Mouse (Mus musculus) lung, postnatal 0 days (tissue): ENCODE results near the gene Tfcp2l1. TPM values are rescaled to one million over a fixed set of nuclear protein-coding genes. Genes with fewer than 3 reads are reported as not detected.

ENCODE experiments used
- ATAC-seq: fragments of 200-750 bp; cut with Nextera tagmentation; 2 replicates; pipeline ENCODE4 v1.8.0; 2017; ENCODE audit warnings: moderate library complexity
- DNase-seq: peaks from one replicate; pipeline ENCODE4 v3.0.0-alpha.2; 2016; ENCODE audit warnings: low spot score
- H3K27ac ChIP-seq: fragments of 300-500 bp; sonication (generic); 2 replicates; pipeline ENCODE4 v1.5.1; 2014; ENCODE audit warnings: antibody characterized with exemption, mild to moderate bottlenecking, low read length, mixed read lengths
- H3K27me3 ChIP-seq: fragments of 300-500 bp; sonication (generic); replicated peaks from 2 replicates; pipeline ENCODE4 v1.6.1; 2014; ENCODE audit warnings: low read length, mixed read lengths; ENCODE audit not compliant: insufficient read depth
- H3K36me3 ChIP-seq: fragments of 300-500 bp; sonication (generic); 2 replicates; pipeline ENCODE4 v1.6.1; 2014; ENCODE audit warnings: low read length, mixed read lengths; ENCODE audit not compliant: insufficient read depth
- H3K4me1 ChIP-seq: fragments of 300-500 bp; sonication (generic); 2 replicates; pipeline ENCODE4 v1.6.1; 2014; ENCODE audit warnings: antibody characterized with exemption, low read depth, low read length, mixed read lengths; ENCODE audit not compliant: insufficient read depth
- H3K4me2 ChIP-seq: fragments of 300-500 bp; sonication (generic); replicated peaks from 2 replicates; pipeline ENCODE4 v1.6.1; 2014; ENCODE audit warnings: low read depth, mild to moderate bottlenecking, low read length, moderate library complexity, mixed read lengths
- H3K4me3 ChIP-seq: fragments of 300-500 bp; sonication (generic); 2 replicates; pipeline ENCODE4 v1.5.1; 2014; ENCODE audit warnings: low read depth, low read length
- H3K9ac ChIP-seq: fragments of 300-500 bp; sonication (generic); replicated peaks from 2 replicates; pipeline ENCODE4 v1.6.1; 2014; ENCODE audit warnings: low read depth, mild to moderate bottlenecking
- H3K9me3 ChIP-seq: fragments of 300-500 bp; sonication (generic); 2 replicates; pipeline ENCODE4 v1.6.1; 2016; ENCODE audit warnings: low read length, mixed read lengths
- CTCF ChIP-seq: IDR thresholded peaks from 2 replicates; pipeline ENCODE4 v1.5.1; 2016; ENCODE audit warnings: antibody characterized with exemption, mild to moderate bottlenecking
- EP300 ChIP-seq: IDR thresholded peaks from 2 replicates; pipeline ENCODE4 v1.6.1; 2016; ENCODE audit warnings: antibody characterized with exemption, mild to moderate bottlenecking, control low read depth
- WGBS: fragments of 180-500 bp; shearing (Covaris S2); extraction: QIAGEN DNeasy Blood & Tissue Kit; methylation state at CpG from one replicate; pipeline ENCODE4 v1.1.7; 2014; 5-methylcytosine and 5-hydroxymethylcytosine counted together
- polyA plus RNA-seq: library from polyadenylated mRNA; unstranded; fragments of >200 nt; fragmentation: Nextera tagmentation; extraction: Ambion mirVana; gene quantifications from 2 replicates; pipeline ENCODE4 v1.2.1, GENCODE M21; 2015

Tfcp2l1 gene
- polyA plus RNA-seq, 1 experiment from 2014 or later, result 14.5 TPM

GRCm38 (mm10) chr1:118719699-118720098 is 92.0 kb downstream of the Tfcp2l1 start:
- no peak overlapping the region for H3K27ac ChIP-seq
- H3K36me3 ChIP-seq, result no peaks in the 10 kb centered on the region
- no peaks in the 10 kb centered on the region; the same call in 1 of the 2 replicates for H3K9me3 ChIP-seq
- H3K4me3 ChIP-seq, result no peak overlapping the region
- no peaks in the 10 kb centered on the region for H3K4me1 ChIP-seq
- ATAC-seq, result no peak
- TF ChIP-seq EP300, result no peak
- no peak for TF ChIP-seq CTCF
- DNase-seq, result no peak
- no peak overlapping the region for H3K9ac ChIP-seq
- H3K4me2 ChIP-seq, result no peak overlapping the region
- 65% methylated on average over 2 of the region's 2 CpGs for WGBS
- no peaks in the 10 kb centered on the region for H3K27me3 ChIP-seq

GRCm38 (mm10) chr1:118720474-118721095 is 92.8 kb downstream of the Tfcp2l1 start:
- H3K9me3 ChIP-seq, result no peaks in the 10 kb centered on the region; the same call in 1 of the 2 replicates
- H3K27me3 ChIP-seq, result no peaks in the 10 kb centered on the region
- H3K9ac ChIP-seq, result no peak overlapping the region
- H3K27ac ChIP-seq, result no peak overlapping the region
- ATAC-seq (no peak), DNase-seq (no peak)
- TF ChIP-seq CTCF (no peak), EP300 (no peak)
- H3K36me3 ChIP-seq, result no peaks in the 10 kb centered on the region
- WGBS, result 34% methylated on average over 8 of the region's 8 CpGs
- no peak overlapping the region for H3K4me2 ChIP-seq
- H3K4me1 ChIP-seq, result no peaks in the 10 kb centered on the region
- H3K4me3 ChIP-seq, result no peak overlapping the region

GRCm38 (mm10) chr1:118727075-118727474 is 99.3 kb downstream of the Tfcp2l1 start:
- Histone ChIP-seq H3K27ac (no peak overlapping the region), H3K9ac (no peak overlapping the region), H3K36me3 (no peaks in the 10 kb centered on the region), H3K4me3 (no peak overlapping the region), H3K4me1 (no peaks in the 10 kb centered on the region), H3K9me3 (no peaks in the 10 kb centered on the region), H3K4me2 (no peak overlapping the region), H3K27me3 (no peaks in the 10 kb centered on the region)
- TF ChIP-seq CTCF (no peak), EP300 (no peak)
- ATAC-seq, result no peak
- 81% methylated on average over 4 of the region's 4 CpGs for WGBS
- no peak for DNase-seq

GRCm38 (mm10) chr1:118728796-118729195 is 101.1 kb downstream of the Tfcp2l1 start:
- Histone ChIP-seq H3K4me1 (no peaks in the 10 kb centered on the region), H3K27ac (no peak overlapping the region), H3K27me3 (no peaks in the 10 kb centered on the region), H3K9ac (no peak overlapping the region), H3K4me2 (no peak overlapping the region), H3K36me3 (no peaks in the 10 kb centered on the region), H3K9me3 (no peaks in the 10 kb centered on the region), H3K4me3 (no peak overlapping the region)
- ATAC-seq (no peak), DNase-seq (no peak)
- no peak for TF ChIP-seq CTCF
- TF ChIP-seq EP300, result no peak

Other genes with a start within 250 kb of the Tfcp2l1 start
- 14.8 and 19.6 TPM in 2 replicates for gene Clasp1, start 238.9 kb upstream of the Tfcp2l1 start, polyA plus RNA-seq